Mouse (Mus musculus) gastrocnemius, adult 8-10 months (tissue): ENCODE results near the gene Nuak1. TPM values are rescaled to one million over a fixed set of nuclear protein-coding genes. Genes with fewer than 3 reads are reported as not detected.
"Not testable (repeated sequence)": the region's sequence is repeated elsewhere in the genome, so short reads cannot be mapped to it uniquely, and the experiment has no call there.

ENCODE experiments used
- DNase-seq, 2 experiments: peaks; one replicate each; pipeline ENCODE4 v3.0.0; 2022; ENCODE audit warnings: low spot score in 2 of 2
- total RNA-seq, 4 experiments: library from RNA; stranded (reverse); gene quantifications; 2 replicates each; pipeline ENCODE4 v1.2.4; 2022

Gene Nuak1
- 10 to 100 TPM; 16.4 to 23.6 (median 17.2) TPM for total RNA-seq

DNA sequence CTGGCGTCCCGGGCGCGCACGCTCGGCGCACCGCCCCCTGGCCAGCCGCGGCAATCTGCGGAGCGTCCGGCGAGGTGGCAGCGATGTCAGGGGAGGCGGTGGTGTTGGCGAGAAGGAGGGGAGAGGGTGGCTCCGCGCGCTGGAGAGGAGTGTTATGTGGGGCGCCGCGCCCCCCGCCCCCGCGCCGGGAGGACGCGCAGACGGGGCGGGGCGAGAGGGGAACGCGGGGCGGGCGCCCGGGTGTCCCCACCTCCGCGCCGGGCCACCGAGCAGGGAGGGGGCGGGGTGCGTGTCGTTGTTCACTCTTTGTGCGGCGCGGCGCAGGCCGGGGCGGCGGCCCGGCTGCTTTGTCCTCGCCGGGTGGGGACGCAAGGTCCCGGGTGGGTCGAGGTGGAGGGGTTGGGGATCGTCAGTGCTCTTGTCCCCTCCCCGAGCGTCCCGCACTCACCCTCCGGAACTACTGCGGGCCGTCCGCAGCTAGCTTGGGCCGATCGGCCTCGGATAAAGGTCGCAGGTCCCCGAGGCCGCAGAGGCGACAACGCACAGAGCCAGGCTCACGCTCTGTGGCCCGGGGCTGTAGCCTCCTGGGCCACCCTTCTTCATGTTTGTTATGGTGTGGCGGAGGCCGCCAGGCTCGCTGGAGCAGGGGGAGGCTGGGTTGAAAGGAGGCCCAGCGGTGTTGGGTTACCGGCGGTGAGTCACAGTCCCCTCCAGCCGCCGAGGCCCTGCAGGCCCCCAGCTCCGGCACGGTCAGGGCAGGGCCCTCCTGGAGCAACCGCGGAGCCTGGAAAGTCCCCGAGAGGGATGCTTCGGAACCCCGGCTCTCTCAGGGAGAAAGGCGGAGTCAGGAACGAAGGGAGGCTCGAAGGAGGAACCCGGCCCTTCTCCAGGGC, at the start of gene Nuak1:
TSS of gene Nuak1 (minus strand) at position 57 of the 893 bp plus-strand sequence.
- peak; percentile 83 to 85 for DNase-seq

DNA sequence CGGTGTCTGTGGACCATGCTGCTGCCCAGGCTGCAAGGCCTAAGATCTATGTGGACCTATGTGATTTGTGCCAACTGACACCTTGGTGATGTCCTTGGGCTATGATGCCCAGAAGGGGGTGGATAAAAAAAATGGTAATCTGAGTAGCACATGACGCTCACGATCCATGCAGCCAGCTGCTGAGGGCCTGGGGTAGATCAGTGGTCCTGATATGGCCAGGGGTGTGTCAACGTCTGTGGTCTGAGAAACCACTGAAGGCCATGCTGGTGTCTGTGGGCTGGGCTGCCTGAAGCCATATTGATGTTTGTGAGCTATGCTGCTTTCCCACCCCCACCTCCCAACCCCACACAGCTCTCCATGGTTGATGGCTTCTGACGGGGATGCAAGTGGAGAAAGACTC, 49.7 kb upstream of the Nuak1 start:
- DNase-seq: no peak

DNA sequence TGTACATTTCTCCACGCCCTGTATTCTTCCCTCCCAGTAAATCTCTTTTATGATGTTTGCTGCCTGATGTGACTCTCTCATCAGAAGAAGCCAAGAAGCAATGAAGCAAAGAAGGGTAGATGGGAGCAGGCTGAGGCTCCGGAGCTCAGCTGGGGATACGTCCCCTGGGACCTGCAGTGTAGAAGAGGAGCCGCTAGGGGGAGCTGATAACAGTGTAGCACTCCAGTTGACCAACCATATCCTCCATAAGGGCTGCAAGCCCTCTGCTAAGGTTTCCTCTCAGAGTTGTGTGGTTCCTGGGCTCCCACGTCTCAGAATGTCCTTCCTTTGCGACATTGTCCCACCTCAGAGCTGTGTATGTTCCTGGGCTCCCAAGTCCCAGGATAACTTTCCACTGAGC, 47.9 kb upstream of the Nuak1 start:
- DNase-seq: peak; percentile 32 to 33

DNA sequence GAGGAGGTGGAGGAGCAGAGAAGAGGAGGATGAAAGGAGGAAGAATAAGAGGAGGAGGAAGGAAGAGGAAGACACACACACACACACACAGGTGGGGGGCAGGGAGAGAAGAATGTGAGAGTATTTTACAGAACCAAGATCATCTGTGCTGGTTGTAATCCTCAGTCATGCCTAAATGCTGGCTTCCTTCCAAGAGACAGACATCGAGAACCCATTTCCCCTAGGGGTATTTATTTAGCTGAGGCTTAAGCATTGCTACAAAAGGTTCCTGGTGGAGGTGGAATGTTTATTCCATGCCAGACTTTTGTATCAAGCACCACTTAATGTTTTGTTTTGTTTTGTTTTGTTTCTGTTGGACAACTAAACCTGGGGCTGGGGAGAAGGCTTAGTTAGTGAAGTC, 44.3 kb upstream of the Nuak1 start:
- DNase-seq: no peak

DNA sequence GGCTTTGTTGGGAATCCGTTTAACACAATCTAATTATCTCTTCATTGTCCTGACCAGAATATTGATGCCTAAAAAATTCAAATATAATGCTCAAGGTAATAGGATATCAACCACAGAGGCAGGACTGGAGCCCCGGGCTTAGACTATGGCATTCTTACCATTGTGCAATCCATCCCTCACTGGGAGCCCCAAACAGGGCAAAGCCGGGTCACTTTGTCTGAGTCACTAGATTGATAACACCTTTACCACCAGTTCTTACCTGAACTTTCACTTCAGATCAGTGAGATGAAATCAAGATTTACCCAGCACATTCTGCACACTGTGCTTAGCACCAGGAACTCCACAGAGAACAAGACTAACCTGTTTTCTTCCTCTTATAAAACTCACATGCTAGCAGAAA, 43.2 kb upstream of the Nuak1 start:
- no peak for DNase-seq

DNA sequence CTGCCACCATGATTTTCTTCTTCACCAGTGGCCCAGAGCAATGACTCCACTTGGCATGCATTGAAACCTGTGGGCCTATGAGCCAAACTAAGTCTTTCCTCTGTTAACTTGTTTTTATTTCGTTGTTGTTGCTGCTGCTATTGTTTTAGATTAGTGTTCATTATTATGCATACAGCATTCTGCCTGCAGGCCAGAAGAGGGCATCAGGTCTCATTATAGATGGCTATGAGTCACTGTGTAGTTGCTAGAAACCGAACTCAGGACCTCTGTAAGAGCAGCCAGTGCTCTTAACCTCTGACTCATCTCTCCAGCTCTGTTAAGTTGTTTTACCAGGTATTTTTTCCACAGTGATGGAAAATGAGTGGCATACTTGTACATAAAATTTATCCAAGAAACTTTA, 42.7 kb upstream of the Nuak1 start:
- DNase-seq: no peak

DNA sequence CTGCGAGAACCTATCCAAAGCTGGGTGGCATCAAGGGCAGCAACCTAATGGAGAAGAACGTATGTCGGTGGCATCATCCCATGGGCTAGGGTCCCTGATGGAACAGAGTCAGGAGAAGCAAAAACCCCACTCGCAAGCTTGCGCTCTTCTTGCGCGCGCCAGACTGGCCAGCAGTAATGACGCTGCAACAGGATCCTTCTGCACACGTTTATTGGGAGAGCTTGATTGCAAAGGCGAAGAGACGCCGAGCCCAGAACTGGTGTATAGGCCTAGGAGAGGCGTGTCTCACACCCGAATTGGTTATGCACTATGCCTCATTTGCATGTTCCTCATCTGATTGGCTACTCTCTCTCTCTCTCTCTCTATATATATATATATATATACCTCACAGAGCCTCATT, 42.0 kb upstream of the Nuak1 start:
- not testable (repeated sequence) for DNase-seq

DNA sequence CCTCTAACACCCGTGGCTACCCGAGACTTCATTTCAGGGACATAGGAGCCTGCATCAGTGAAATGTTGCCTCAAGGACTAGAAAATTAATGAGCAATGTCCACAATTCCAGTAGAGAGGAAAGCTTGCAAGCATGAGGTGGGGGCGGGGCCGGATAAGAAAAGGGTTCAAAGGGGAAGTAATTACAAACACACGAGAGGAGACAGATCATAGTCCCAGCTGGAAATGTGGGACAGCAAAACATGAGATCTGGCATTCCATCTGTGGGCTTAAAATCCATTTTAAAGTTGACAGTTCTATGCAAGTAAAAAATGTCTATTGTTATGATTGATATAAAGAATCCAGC, 40.9 kb upstream of the Nuak1 start:
- DNase-seq: no peak

DNA sequence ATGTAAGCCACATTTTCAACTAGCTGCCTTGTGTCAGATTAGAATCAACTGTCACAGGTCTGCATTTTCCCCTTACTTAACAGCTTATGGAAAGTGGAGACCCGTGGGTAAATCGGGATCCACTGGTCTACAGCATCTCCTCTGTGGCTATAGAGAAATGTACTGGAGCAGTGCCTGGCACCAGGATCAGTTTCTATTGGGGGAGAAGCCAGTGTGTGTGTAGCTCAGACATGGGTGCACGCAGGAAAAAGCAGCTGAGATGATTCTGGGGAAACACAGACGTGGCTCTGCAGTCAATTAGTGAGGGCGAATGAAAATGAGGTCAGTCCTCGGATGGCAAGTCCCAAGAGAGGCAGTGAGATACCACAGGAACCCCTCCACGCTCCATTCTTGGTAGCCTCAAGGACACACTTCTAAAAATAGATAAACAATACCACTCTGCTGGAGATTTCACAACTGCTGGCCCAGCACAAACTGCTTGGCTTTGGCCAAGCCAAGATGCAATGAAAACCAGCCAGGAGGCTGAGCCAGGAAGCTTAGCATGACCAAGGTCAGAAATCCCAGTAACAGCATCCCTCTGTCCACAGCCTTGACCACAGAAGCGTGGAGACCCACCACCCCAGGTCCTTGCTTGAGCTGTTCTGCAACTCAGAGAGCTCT, 40.4 kb upstream of the Nuak1 start:
- DNase-seq: peak; percentile 4 to 39

DNA sequence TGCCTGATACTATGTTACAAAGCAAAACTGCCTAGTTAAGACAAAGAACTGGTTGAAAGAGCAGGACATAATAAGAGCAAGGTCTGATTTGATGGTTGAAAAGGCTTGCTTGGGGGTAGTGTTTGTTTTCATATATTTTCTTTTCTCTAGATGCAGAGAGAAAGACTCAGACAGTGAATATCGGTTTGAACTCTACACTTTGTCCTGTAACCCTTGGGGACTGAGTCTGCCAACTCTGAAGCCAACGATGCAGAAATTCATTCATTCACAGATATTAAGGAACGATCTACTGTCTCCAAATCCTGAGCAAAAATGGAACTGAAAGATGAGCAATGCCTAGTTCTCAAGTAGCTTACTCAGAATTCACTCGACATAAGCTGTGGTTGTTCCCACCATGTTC, 39.7 kb upstream of the Nuak1 start:
- DNase-seq: no peak

DNA sequence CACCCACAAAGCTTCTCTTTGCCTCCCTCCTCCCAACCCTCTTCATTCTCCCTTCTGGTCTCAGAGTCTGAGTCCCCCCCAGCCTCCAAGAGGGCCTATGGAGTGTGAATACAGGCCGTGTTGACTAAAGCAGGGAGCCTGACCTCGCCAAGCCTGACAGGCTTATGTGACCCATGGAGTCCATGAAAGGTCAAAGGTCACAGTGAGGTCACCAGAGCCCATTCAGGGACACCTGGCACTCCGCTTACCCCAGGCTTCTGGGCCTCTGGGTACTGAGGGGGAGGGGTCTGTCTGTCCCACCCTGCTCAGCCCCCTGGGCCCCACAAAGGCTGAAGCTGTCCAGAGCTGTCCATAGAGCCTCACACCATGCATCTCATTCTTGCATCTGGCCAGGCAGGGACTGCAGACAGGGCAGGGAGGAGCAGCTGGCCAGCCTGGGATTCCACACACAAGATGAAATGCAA, 37.2 kb upstream of the Nuak1 start:
- DNase-seq: no peak

DNA sequence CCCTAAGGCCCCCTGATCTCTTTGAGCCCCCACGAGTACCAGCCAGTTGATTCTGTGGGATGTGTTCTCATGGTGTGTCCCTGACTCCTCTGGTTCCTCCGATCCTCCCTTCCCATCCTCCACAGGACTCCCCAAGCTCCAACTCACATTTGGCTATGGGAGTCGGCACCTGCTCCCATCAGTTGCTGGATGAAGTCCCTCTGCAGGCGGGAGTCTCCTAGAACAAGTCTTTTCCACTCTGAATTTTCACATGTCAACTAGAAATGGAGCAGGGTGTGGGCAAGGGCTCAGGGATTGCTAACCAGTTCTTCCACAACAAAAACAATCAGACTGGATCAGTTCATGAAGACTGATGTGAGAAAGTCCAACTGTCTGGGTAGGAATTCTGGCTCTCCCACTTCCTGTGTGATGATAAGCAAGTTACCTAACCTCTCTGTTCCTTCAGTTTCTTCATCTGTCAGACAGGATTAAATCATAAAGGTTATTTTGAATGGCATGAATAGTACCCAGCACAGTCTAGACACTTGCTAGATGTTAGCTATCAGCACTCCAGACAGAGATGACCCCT, 36.7 kb upstream of the Nuak1 start:
- DNase-seq: no peak

DNA sequence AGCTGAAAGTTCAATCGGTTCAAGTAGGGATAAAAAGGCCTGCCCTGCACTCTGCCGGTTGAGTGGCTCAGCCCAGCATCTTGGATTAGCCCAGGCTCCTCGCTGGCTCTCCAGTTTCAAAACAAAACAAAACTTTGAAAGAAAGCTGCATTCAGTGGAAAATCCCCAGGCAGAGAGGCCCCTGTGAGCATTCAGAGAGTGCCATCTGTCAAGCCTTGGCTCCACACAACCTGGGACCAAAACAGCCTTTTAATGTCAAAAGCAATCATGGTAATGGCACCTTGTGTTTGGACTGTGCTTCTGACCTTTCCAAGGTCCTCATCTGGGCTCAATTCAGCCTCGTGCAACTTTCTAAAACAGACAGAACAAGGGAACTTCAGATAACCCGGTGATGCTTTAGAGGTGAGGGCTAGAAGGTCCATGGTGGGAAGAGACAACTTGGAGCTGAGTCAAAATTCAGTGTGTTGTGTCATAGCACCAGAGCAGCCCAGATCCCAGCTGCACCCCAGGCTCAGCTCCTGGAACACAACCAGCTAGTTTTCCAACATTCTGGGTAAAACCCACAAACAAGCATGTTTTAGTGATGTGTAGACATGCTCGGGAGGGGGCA, 27.3 kb upstream of the Nuak1 start:
- DNase-seq: no peak

DNA sequence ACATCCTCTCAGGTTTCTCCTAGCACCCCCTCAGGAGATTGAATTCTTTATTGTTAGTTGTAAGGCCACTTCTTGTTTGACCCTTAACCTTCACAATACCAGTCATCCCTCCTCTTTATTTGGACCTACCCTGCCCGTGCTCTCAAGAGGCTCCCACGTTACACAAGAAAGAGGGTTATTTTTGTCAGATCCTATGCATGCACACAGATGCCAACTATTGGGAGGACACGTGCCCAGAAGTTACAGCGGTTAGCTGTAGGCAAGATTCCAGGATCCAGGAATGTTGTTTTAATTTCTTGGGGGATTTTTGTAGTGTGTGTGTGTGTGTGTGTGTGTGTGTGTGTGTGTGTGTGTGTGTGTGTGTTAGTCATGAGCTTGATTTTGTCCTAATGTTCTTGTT, 25.1 kb upstream of the Nuak1 start:
- DNase-seq: no peak

DNA sequence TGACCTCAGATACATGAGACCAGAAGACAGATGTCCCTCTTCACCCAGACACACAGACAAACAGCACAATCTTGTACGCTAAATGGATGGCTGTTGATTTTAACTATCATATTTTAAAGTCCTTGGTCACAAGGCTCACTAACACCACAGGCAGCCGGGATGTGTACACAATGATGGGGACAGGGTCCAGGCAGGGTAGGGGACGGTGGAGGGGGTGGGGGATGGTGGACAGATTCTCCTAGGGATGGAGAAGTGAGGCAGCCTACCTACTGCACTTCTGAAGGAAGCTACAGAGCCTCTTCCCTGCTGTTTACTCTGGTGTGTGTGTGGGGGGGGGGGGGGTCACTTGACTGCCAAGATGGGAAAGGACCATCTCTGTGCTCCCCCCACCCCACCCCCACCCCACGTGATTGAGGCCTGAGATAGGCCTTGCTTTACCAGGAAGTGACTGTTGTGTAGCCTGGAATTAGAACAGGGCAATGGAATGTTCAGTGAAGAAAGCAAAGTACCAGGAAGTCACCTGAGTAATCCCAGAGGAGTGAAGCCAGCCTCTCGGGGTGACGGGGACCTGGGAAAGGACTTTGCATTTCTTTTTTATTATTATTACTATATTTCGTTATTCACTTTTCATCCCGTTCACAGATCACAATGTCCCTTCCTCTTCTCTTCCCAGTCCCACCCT, 20.2 kb upstream of the Nuak1 start:
- DNase-seq: no peak

DNA sequence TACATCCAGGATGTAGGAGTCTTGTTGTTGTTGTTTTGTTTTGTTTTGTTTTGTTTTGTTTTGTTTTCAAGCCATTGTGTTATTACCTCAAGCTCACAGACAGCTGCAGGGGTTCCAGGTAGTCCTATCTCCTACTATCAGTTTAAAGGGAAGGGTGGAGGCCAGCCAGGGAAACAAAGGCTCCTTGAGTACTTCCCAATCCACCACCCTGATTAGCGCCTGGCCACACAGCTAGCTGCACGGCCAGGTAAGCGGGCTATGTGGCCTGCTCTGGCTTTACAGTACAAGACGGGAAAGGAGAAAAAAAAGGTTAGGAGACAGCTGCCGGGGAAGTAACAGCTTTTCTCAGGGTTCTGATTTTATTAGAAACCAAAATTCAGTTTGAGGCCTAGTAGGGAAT, 17.7 kb upstream of the Nuak1 start:
- no peak for DNase-seq

DNA sequence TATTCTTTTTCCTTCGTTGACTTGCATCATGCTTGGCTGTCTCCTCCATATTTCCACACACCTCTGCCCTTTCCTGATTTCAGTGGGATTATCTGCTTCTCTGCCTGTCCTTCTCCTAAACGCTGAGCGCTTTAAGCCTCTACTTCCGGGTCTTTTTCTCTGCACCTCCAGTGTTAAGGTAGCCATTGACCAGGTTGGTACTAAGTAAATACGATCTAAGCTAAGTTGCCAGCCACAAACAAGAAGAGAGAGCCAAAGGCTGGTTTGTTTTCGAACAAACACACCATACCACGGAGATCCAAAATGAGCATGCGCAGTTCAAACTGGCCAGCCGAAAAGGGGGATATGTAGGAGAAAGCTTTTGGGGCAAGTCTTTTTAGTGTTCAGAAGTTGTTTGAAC, 17.1 kb upstream of the Nuak1 start:
- no peak for DNase-seq

DNA sequence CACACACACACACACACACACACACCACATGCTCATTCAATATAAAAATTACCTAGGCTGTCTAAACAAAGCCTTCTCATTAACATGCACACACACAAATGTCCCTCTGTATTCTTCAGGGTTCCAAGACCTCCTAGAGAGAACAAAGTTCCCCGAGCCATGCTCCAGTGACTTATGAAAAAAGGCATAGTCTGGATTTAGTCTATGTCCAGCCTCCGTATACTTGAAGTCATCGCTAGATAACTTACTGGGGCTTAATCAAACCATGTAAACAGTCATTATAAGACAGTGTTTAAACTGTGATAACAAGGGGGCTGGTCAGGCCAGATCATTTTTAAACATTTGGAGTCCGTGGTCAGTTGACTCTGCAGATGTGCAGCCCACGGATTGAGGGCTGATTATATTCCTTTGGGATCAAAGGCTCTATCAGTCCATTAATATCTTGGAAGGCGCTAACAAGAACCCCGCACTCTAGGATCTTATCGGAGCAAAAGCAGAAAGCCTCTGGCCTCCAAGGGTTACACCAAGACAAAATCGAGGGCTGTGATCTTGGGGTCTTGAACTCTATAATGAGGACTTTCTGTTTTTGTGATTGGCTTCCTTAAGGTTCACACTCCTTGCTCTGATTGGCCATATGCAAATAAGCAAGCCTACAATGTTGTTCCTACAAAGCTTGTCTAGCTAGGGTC, 16.4 kb upstream of the Nuak1 start:
- no peak for DNase-seq

DNA sequence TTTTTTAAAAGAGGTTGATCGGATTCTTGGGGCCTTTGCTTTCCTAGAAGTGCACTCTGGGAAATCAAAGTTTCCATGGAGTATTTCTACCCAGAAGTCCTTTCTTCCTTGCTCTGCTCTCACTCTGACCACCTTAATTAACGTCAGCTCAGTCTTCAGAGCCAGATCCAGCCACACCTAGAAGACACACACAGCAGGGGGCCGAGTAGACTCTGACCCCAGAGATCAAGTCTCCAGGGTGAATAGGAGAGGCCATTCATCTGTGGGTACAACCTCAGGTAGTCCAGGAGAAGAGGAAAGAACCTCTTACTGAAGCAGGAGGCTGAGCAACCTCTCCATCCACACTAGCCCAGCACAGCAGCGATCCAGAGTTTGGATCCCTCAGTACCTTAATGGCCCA, 11.5 kb upstream of the Nuak1 start:
- no peak for DNase-seq

DNA sequence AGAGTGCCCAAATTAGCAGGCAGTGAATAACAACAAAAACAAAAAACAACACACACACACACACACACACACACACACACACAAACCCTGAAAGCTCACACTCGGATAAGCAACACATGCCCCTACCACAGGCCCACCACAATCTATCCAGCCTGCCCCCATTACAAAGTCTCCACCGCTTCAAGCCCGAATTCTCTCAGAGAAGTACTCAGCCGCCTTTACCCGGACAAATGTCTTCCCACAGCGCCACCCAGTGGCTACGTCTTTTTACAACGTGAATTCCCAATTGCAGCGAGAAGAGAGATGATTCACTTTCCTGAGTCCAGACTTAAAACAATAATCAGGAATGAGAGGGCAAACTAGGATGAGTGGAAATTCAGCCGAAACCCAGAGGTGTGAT, 10.3 kb upstream of the Nuak1 start:
- peak; percentile 75 to 76 for DNase-seq

DNA sequence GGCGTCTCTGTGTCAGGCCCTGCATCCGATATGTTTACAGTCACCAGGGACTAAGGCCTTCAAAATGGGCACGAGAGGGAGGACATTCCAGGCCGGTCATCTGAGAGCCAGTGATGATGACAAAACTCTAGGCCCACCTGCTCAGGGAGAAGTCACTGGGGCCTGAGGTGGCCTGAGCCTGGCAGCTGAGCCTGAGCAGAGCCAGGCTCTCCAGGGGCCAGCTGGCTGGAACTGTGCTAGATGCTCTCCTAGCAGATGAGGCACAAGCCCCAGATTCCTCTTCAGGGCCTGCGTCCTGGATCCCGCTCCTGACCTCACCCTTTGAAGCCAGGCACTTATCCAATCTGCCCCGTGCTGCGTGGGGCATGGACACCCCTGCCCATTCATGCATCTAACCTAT, 9.3 kb upstream of the Nuak1 start:
- peak; percentile 35 to 65 for DNase-seq
